Comparison of ENCODE assay signal across 18 mouse cellular contexts in the genomic region with DNA sequence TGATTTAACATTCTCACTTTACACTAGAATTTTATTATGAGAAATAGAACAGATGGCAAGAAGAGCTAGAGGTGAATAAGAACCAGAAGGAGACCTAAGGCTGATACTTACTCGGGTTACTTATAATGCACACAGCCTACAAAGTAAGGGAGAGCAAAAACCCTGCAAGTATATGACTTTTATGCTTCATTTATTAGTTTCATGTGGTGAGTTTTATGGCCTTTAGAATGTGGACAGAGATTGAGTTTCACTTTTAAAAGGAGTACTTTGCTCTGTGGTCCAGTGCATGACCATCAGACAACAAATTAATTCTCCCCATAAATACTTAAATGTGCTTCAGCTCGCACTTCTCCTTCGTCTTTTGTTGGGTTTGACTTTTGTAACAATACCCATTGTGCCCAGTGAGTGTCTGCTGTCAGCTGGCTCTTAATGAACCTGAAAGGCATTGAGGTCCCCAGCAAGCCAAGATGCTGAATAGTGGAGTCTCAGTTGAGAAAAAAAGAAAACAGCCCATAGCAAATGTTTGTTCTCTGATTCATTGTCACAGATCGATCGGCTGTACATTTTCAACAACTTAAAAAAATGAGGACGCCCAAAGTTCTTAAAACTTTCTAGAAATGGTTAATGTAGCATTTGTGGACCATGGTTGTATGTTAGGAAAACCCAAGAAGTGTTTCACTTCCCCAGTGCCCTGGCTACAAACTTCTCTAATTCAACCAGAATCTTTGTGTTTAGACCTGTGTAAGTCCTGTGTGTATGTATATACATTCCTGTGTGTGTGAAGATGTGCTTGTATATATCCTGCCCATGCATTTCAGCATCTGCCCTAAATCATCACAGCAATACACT.
DNase-seq lines count a peak whose midpoint lies in the region; ATAC-seq and TF ChIP-seq lines count a peak whose summit lies in the region.
"Had no signal": no experiment of that assay in that cellular context is flagged by ENCODE, and none has a peak within 500 bp of the region (broad histone marks: within the 10 kb centered on the region; RNA-seq: fewer than 3 reads in every experiment).

No protein-coding gene starts in this region.

- H3K27ac ChIP-seq in intestine, embryonic 16.5 days (ENCODE audit: low read length): no peak overlapping the region
- H3K27ac ChIP-seq in intestine, embryonic 15.5 days: no peak overlapping the region
- no peak overlapping the region for H3K27ac ChIP-seq in neural tube, embryonic 11.5 days (ENCODE audit: low read depth, low read length)
- H3K27ac ChIP-seq in small intestine, adult 2 months (ENCODE audit: insufficient read depth, low read depth, low read length): peak overlapping the region; percentile 27
- H3K27ac ChIP-seq in forebrain, embryonic 14.5 days (ENCODE audit: low read depth, low read length): no peak overlapping the region
- H3K27ac ChIP-seq: embryonic facial prominence, embryonic 13.5 days; heart, embryonic 15.5 days; neural tube, embryonic 13.5 days had no signal

- no peaks in the 10 kb centered on the region for H3K9me3 ChIP-seq in intestine, embryonic 16.5 days (ENCODE audit: control insufficient read depth, low read length)
- H3K9me3 ChIP-seq in intestine, embryonic 15.5 days: no peaks in the 10 kb centered on the region
- H3K9me3 ChIP-seq in neural tube, embryonic 11.5 days (ENCODE audit: control insufficient read depth, low read length): no peaks in the 10 kb centered on the region
- H3K9me3 ChIP-seq in forebrain, embryonic 14.5 days (replicated peaks; ENCODE audit: control insufficient read depth, low read length): no peaks in the 10 kb centered on the region
- H3K9me3 ChIP-seq: embryonic facial prominence, embryonic 13.5 days; heart, embryonic 15.5 days; neural tube, embryonic 13.5 days had no signal

- H3K36me3 ChIP-seq in intestine, embryonic 16.5 days (ENCODE audit: control insufficient read depth, insufficient read depth, low read length): no peaks in the 10 kb centered on the region
- no peaks in the 10 kb centered on the region for H3K36me3 ChIP-seq in intestine, embryonic 15.5 days
- H3K36me3 ChIP-seq in neural tube, embryonic 11.5 days (ENCODE audit: control insufficient read depth, insufficient read depth, low read length): no peaks in the 10 kb centered on the region
- no peaks in the 10 kb centered on the region for H3K36me3 ChIP-seq in small intestine, adult 2 months (ENCODE audit: control insufficient read depth, insufficient read depth, low read length)
- no peaks in the 10 kb centered on the region for H3K36me3 ChIP-seq in forebrain, embryonic 14.5 days (ENCODE audit: control insufficient read depth, insufficient read depth, low read length)
- H3K36me3 ChIP-seq: embryonic facial prominence, embryonic 13.5 days; heart, embryonic 15.5 days; neural tube, embryonic 13.5 days had no signal

- no peak for DNase-seq in neural tube, embryonic 11.5 days (ENCODE audit: low spot score)
- no peak for DNase-seq in neural tube, embryonic 10.5 days (ENCODE audit: extremely low spot score, low spot score)
- no peak for DNase-seq in forebrain, embryonic 14.5 days (ENCODE audit: low spot score)
- DNase-seq: adrenal gland, postnatal 25 days; cerebellum, adult 8-10 months; heart, adult 11 months; kidney, postnatal 4 days; lung, embryonic 14.5 days; thymus, adult 2 months had no signal

- H3K27me3 ChIP-seq in intestine, embryonic 16.5 days (replicated peaks; ENCODE audit: control insufficient read depth, insufficient read depth, low read length): no peaks in the 10 kb centered on the region
- H3K27me3 ChIP-seq in intestine, embryonic 15.5 days (replicated peaks): no peaks in the 10 kb centered on the region
- no peaks in the 10 kb centered on the region for H3K27me3 ChIP-seq in neural tube, embryonic 11.5 days (ENCODE audit: control insufficient read depth, insufficient read depth, low read length)
- no peaks in the 10 kb centered on the region for H3K27me3 ChIP-seq in small intestine, adult 2 months (ENCODE audit: control insufficient read depth, insufficient read depth, low read length)
- no peaks in the 10 kb centered on the region for H3K27me3 ChIP-seq in forebrain, embryonic 14.5 days (replicated peaks; ENCODE audit: control insufficient read depth, insufficient read depth, low read length)
- H3K27me3 ChIP-seq: embryonic facial prominence, embryonic 13.5 days; heart, embryonic 15.5 days; neural tube, embryonic 13.5 days had no signal

- no peak for TF ChIP-seq POLR2A in small intestine, adult 2 months (IDR thresholded peaks at IDR 0.05; ENCODE audit: low read depth, low read length)

- no peak overlapping the region for H3K4me2 ChIP-seq in intestine, embryonic 16.5 days (ENCODE audit: low read depth, low read length)
- H3K4me2 ChIP-seq in intestine, embryonic 15.5 days (replicated peaks): no peak overlapping the region
- H3K4me2 ChIP-seq in neural tube, embryonic 11.5 days (ENCODE audit: low read depth): no peak overlapping the region
- no peak overlapping the region for H3K4me2 ChIP-seq in forebrain, embryonic 14.5 days (ENCODE audit: low read length)
- H3K4me2 ChIP-seq: embryonic facial prominence, embryonic 13.5 days; heart, embryonic 15.5 days; lung, embryonic 14.5 days; neural tube, embryonic 13.5 days had no signal

- 62% methylated on average over 6 of the region's 6 CpGs for WGBS in intestine, embryonic 16.5 days
- 71% methylated on average over 6 of the region's 6 CpGs for WGBS in intestine, embryonic 15.5 days
- 40% methylated on average over 6 of the region's 6 CpGs for WGBS in neural tube, embryonic 11.5 days
- WGBS in small intestine, adult 2 months: 58% methylated on average over 6 of the region's 6 CpGs
- 47% methylated on average over 6 of the region's 6 CpGs for WGBS in forebrain, embryonic 14.5 days

- no peak overlapping the region for H3K9ac ChIP-seq in intestine, embryonic 16.5 days (ENCODE audit: low read depth, low read length)
- no peak overlapping the region for H3K9ac ChIP-seq in intestine, embryonic 15.5 days
- no peak overlapping the region for H3K9ac ChIP-seq in neural tube, embryonic 11.5 days (ENCODE audit: low read length)
- no peak overlapping the region for H3K9ac ChIP-seq in forebrain, embryonic 14.5 days (ENCODE audit: low read length)
- H3K9ac ChIP-seq: embryonic facial prominence, embryonic 13.5 days; heart, embryonic 15.5 days; lung, embryonic 14.5 days; neural tube, embryonic 13.5 days had no signal

- no peak overlapping the region for H3K4me3 ChIP-seq in intestine, embryonic 16.5 days (ENCODE audit: low read length)
- no peak overlapping the region for H3K4me3 ChIP-seq in intestine, embryonic 15.5 days (replicated peaks)
- no peak overlapping the region for H3K4me3 ChIP-seq in neural tube, embryonic 11.5 days (ENCODE audit: low read depth, low read length)
- no peak overlapping the region for H3K4me3 ChIP-seq in small intestine, adult 2 months (ENCODE audit: low read depth, low read length)
- H3K4me3 ChIP-seq in forebrain, embryonic 14.5 days (ENCODE audit: low read depth, low read length): no peak overlapping the region
- H3K4me3 ChIP-seq: embryonic facial prominence, embryonic 13.5 days; heart, embryonic 15.5 days; neural tube, embryonic 13.5 days had no signal

- peak; percentile 65 for ATAC-seq in intestine, embryonic 16.5 days
- no peak for ATAC-seq in intestine, embryonic 15.5 days
- ATAC-seq in neural tube, embryonic 11.5 days (ENCODE audit: insufficient read depth, low FRiP score, low TSS enrichment): 0 out of 2 replicates have a peak, but pooled peaks have one; percentile 35
- peak; percentile 57 for ATAC-seq in granulocyte monocyte progenitor cell, adult 5-6 weeks (replicated peaks; ENCODE audit: poor library complexity, severe bottlenecking)
- ATAC-seq in monocyte, adult 5-6 weeks (replicated peaks; ENCODE audit: insufficient number of reproducible peaks, low FRiP score, low TSS enrichment, poor library complexity, severe bottlenecking): no peak; the same call in 1 of the 2 replicates
- ATAC-seq in forebrain, embryonic 14.5 days: no peak
- ATAC-seq: midbrain, embryonic 16.5 days had no signal

- H3K4me1 ChIP-seq in intestine, embryonic 16.5 days (ENCODE audit: control insufficient read depth, insufficient read depth, low read length): no peaks in the 10 kb centered on the region
- H3K4me1 ChIP-seq in intestine, embryonic 15.5 days (replicated peaks): no peaks in the 10 kb centered on the region
- H3K4me1 ChIP-seq in neural tube, embryonic 11.5 days (ENCODE audit: control insufficient read depth, insufficient read depth, low read length): no peaks in the 10 kb centered on the region
- no peaks in the 10 kb centered on the region; the same call in 1 of the 2 replicates for H3K4me1 ChIP-seq in small intestine, adult 2 months (ENCODE audit: control insufficient read depth, insufficient read depth, insufficient read length, low read length)
- no peaks in the 10 kb centered on the region; the same call in 1 of the 2 replicates for H3K4me1 ChIP-seq in forebrain, embryonic 14.5 days (ENCODE audit: control insufficient read depth, insufficient read depth, low read length)
- H3K4me1 ChIP-seq: embryonic facial prominence, embryonic 13.5 days had no signal

- no peak for TF ChIP-seq CTCF in small intestine, adult 2 months (IDR thresholded peaks at IDR 0.05; ENCODE audit: extremely low read depth, insufficient read length, insufficient replicate concordance, low read depth, low read length)

Comparison
In these comparisons a context has a peak if more than half of its experiments do, and no peak if none do; other contexts are left out.
1. ATAC-seq: peak in intestine, embryonic 16.5 days (single experiment), neural tube, embryonic 11.5 days (single experiment) and granulocyte monocyte progenitor cell, adult 5-6 weeks (single experiment); none in intestine, embryonic 15.5 days (single experiment), monocyte, adult 5-6 weeks (single experiment) and forebrain, embryonic 14.5 days (single experiment).